Mouse (Mus musculus) forebrain, embryonic 11.5 days (tissue): Measurements from ENCODE around the gene Zdhhc1. TPM values are rescaled to one million over a fixed set of nuclear protein-coding genes. Genes with fewer than 3 reads are reported as not detected.

Experiments used
- ATAC-seq: fragments of 200-750 bp; cut with Nextera tagmentation; replicated peaks from 2 replicates; pipeline ENCODE4 v1.8.0; 2017; ENCODE audit warnings: moderate TSS enrichment; ENCODE audit not compliant: low FRiP score
- DNase-seq: peaks from one replicate; pipeline ENCODE4 v3.0.0-alpha.2; 2017; ENCODE audit warnings: low spot score
- H3K27ac ChIP-seq: fragments of 300-500 bp; sonication (generic); 2 replicates; pipeline ENCODE4 v1.5.1; 2014; ENCODE audit warnings: low read depth, low read length
- H3K27me3 ChIP-seq: fragments of 300-500 bp; sonication (generic); 2 replicates; pipeline ENCODE4 v1.6.1; 2014; ENCODE audit warnings: mild to moderate bottlenecking, low read length, mixed read lengths; ENCODE audit not compliant: control insufficient read depth, insufficient read depth
- H3K36me3 ChIP-seq: fragments of 300-500 bp; sonication (generic); 2 replicates; pipeline ENCODE4 v1.6.1; 2014; ENCODE audit warnings: mild to moderate bottlenecking, low read length, moderate library complexity, mixed read lengths; ENCODE audit not compliant: control insufficient read depth, insufficient read depth
- H3K4me1 ChIP-seq: fragments of 300-500 bp; sonication (generic); replicated peaks from 2 replicates; pipeline ENCODE4 v1.6.1; 2014; ENCODE audit warnings: low read length, mixed read lengths; ENCODE audit not compliant: control insufficient read depth, insufficient read depth
- H3K4me2 ChIP-seq: fragments of 300-500 bp; sonication (generic); 2 replicates; pipeline ENCODE4 v1.6.1; 2014; ENCODE audit warnings: low read depth, mild to moderate bottlenecking, low read length, moderate library complexity, mixed read lengths; ENCODE audit not compliant: severe bottlenecking
- H3K4me3 ChIP-seq: fragments of 300-500 bp; sonication (generic); 2 replicates; pipeline ENCODE4 v1.5.1; 2014; ENCODE audit warnings: low read depth, low read length
- H3K9ac ChIP-seq: fragments of 300-500 bp; sonication (generic); 2 replicates; pipeline ENCODE4 v1.6.1; 2014; ENCODE audit warnings: low read length
- H3K9me3 ChIP-seq: fragments of 300-500 bp; sonication (generic); 2 replicates; pipeline ENCODE4 v1.6.1; 2016; ENCODE audit warnings: low read length, mixed read lengths; ENCODE audit not compliant: control insufficient read depth
- WGBS: fragments of 180-500 bp; shearing (Covaris S2); extraction: QIAGEN DNeasy Blood & Tissue Kit; methylation state at CpG from one replicate; pipeline ENCODE4 v1.1.7; 2014; 5-methylcytosine and 5-hydroxymethylcytosine counted together
- polyA plus RNA-seq: library from polyadenylated mRNA; unstranded; fragments of >200 nt; fragmentation: Nextera tagmentation; extraction: Ambion mirVana; gene quantifications from 2 replicates; pipeline ENCODE4 v1.2.1, GENCODE M21; 2014

Gene Zdhhc1
- polyA plus RNA-seq, 1 experiment from 2014 or later, result 24.6 TPM

DNA sequence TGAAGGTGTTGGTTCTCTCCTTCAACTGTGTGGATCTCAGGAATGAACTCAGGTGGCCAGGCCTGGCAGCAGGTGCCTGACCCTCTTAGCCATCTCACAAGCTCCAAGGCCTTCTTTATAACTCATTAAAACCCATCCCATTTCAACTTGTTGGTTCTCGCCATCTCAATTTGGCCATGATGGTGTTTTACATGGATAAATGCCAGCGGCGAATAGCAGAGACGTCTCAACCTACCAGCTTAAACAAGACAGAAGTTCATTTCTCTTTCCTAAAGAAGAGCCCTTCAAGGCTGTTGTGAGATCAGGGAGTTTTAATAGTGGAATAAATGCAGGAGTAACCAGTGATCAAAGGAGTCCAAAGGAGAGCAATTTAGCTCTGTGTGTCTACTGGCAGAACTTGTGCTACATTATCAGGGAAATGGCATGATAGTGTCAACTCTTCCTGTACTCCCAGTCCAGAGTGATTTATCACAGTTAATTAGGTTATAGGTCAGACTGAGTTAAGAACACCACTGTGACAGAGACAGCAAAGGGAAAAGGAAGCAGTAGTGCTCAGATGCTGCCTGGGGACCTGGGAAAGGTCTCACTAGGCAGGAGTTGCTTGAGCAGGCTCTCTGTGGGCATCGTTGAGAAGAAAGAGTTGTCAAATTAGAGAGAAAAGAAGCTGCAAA is 59.5 kb downstream of the Zdhhc1 start:
- ATAC-seq (no peak), DNase-seq (no peak)
- Histone ChIP-seq H3K36me3 (no peaks in the 10 kb centered on the region), H3K27ac (no peak overlapping the region), H3K9ac (no peak overlapping the region), H3K4me1 (no peaks in the 10 kb centered on the region; the same call in 1 of the 2 replicates), H3K4me3 (no peak overlapping the region), H3K4me2 (no peak overlapping the region), H3K27me3 (no peaks in the 10 kb centered on the region), H3K9me3 (no peaks in the 10 kb centered on the region)
- 92% methylated on average over 5 of the region's 5 CpGs for WGBS

DNA sequence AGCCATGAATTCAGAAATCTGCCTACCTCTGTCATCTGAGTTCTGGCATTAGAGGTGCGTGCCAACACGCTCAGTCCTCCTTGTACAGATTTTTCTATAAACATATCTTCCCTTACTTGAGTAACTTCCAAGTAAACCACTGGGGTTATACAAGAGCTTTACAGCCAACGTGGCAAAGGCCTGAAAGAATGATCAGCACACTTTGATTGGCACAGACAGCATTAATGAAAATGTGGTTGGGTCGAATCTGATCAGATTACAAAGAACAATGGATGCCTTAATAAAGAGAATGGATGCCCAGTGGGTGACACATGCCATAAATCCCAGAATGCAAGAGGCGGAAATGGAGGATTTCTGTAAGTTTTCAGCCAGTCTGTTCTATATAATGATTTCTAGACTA is 60.5 kb downstream of the Zdhhc1 start:
- H3K36me3 ChIP-seq, result no peaks in the 10 kb centered on the region

DNA sequence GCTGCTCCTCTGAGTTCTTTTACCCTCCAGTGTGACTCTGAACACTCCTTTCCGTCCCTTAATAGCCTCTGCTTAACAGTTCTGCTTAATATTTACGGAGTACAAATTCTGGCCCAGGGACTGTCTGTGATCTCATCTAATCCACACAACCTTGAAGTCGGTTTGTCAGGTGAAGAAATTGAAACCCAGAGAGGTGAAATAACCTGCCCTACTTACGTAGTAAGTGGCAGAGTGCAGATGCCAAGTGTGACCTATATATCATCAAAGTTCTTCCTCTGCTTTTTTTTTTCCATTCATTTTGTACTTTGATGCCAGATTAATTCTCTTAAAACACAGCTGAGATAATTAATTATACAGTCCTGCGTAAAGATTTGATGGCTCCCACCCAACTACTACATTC is 62.6 kb downstream of the Zdhhc1 start:
- Histone ChIP-seq H3K4me3 (no peak overlapping the region), H3K36me3 (no peaks in the 10 kb centered on the region), H3K27me3 (no peaks in the 10 kb centered on the region), H3K9me3 (no peaks in the 10 kb centered on the region), H3K4me1 (no peaks in the 10 kb centered on the region; the same call in 1 of the 2 replicates), H3K9ac (no peak overlapping the region), H3K4me2 (no peak overlapping the region), H3K27ac (no peak overlapping the region)
- DNase-seq, result no peak
- 83% methylated on average over 5 of the region's 5 CpGs for WGBS
- no peak for ATAC-seq

More for the DNA sequence above, 60.5 kb downstream of the Zdhhc1 start:
- DNase-seq (no peak), ATAC-seq (no peak)
- WGBS, result 71% methylated on average over 5 of the region's 5 CpGs
- Histone ChIP-seq H3K9me3 (no peaks in the 10 kb centered on the region), H3K4me3 (no peak overlapping the region), H3K27me3 (no peaks in the 10 kb centered on the region), H3K9ac (no peak overlapping the region), H3K27ac (no peak overlapping the region), H3K4me1 (no peaks in the 10 kb centered on the region; the same call in 1 of the 2 replicates), H3K4me2 (no peak overlapping the region)

GRCm38 (mm10) chr8:105433511-105433910 is 63.2 kb downstream of the Zdhhc1 start:
- 54% methylated on average over 5 of the region's 5 CpGs for WGBS
- H3K9me3 ChIP-seq, result no peaks in the 10 kb centered on the region
- H3K4me3 ChIP-seq, result no peak overlapping the region
- H3K27ac ChIP-seq, result no peak overlapping the region
- H3K4me2 ChIP-seq, result no peak overlapping the region
- DNase-seq (no peak), ATAC-seq (no peak)
- no peaks in the 10 kb centered on the region for H3K27me3 ChIP-seq
- H3K9ac ChIP-seq, result no peak overlapping the region
- no peaks in the 10 kb centered on the region; the same call in 1 of the 2 replicates for H3K4me1 ChIP-seq
- H3K36me3 ChIP-seq, result no peaks in the 10 kb centered on the region

- Histone ChIP-seq H3K27ac (no peak overlapping the region), H3K36me3 (no peaks in the 10 kb centered on the region), H3K27me3 (no peaks in the 10 kb centered on the region), H3K4me1 (no peaks in the 10 kb centered on the region; the same call in 1 of the 2 replicates), H3K9me3 (no peaks in the 10 kb centered on the region), H3K4me3 (no peak overlapping the region), H3K9ac (no peak overlapping the region), H3K4me2 (no peak overlapping the region)
- no peak for ATAC-seq
- DNase-seq, result no peak
- WGBS, result 65% methylated on average over 6 of the region's 6 CpGs
These were observed 63.7 kb downstream of the Zdhhc1 start for GRCm38 (mm10) chr8:105433021-105433420.

- Histone ChIP-seq H3K4me3 (no peak overlapping the region), H3K27ac (no peak overlapping the region), H3K27me3 (no peaks in the 10 kb centered on the region), H3K4me1 (no peaks in the 10 kb centered on the region; the same call in 1 of the 2 replicates), H3K4me2 (no peak overlapping the region), H3K36me3 (no peaks in the 10 kb centered on the region), H3K9me3 (no peaks in the 10 kb centered on the region), H3K9ac (no peak overlapping the region)
- WGBS, result 61% methylated on average over 7 of the region's 7 CpGs
- no peak for ATAC-seq
- DNase-seq, result no peak
These were observed 64.8 kb downstream of the Zdhhc1 start for GRCm38 (mm10) chr8:105431743-105432515.

- Histone ChIP-seq H3K27ac (no peak overlapping the region), H3K4me1 (no peaks in the 10 kb centered on the region), H3K9me3 (no peaks in the 10 kb centered on the region), H3K4me2 (no peak overlapping the region), H3K36me3 (no peaks in the 10 kb centered on the region), H3K27me3 (no peaks in the 10 kb centered on the region), H3K9ac (no peak overlapping the region), H3K4me3 (no peak overlapping the region)
- ATAC-seq, result no peak
- WGBS, result 87% methylated on average over 6 of the region's 6 CpGs
- no peak for DNase-seq
These were observed 69.8 kb downstream of the Zdhhc1 start for GRCm38 (mm10) chr8:105426878-105427277.
